Mouse (Mus musculus) heart, postnatal 25 days (tissue): ENCODE data around the gene Rfxap. TPM values are rescaled to one million over a fixed set of nuclear protein-coding genes. Genes with fewer than 3 reads are reported as not detected.
"Not testable (repeated sequence)": the region's sequence is repeated elsewhere in the genome, so short reads cannot be mapped to it uniquely, and the experiment has no call there.

Experiments used
- DNase-seq: peaks from one replicate; pipeline ENCODE4 v3.0.0; 2022; ENCODE audit warnings: low spot score
- intact Hi-C: fragments of 180-260 bp; cut with DNase I; formaldehyde crosslinking; loops from one replicate; pipeline ENCODE4 v1.15.1; 2025
- total RNA-seq, 2 experiments: library from RNA; stranded (reverse); gene quantifications; 2 replicates each; pipeline ENCODE4 v1.2.3; 2021

Rfxap gene
- total RNA-seq, 2 experiments from 2014 or later = 20.4 to 23.8 TPM

GRCm38 (mm10) chr3:54769349-54770275 lies 38.0 kb downstream of the Rfxap start:
- intact Hi-C loops = no loop called here
- no peak for DNase-seq

- intact Hi-C loops = no loop called here
- no peak for DNase-seq
Measured at GRCm38 (mm10) chr3:54768592-54768991, 39.0 kb downstream of the Rfxap start.

- DNase-seq = no peak
- intact Hi-C loops = no loop called here
Measured at GRCm38 (mm10) chr3:54766811-54767210, 40.8 kb downstream of the Rfxap start.

GRCm38 (mm10) chr3:54766034-54766433 lies 41.6 kb downstream of the Rfxap start:
- intact Hi-C loops = no loop called here
- no peak for DNase-seq

- DNase-seq, intact Hi-C loops: not testable (repeated sequence)
Measured at GRCm38 (mm10) chr3:54765521-54765920, 42.1 kb downstream of the Rfxap start.

GRCm38 (mm10) chr3:54764418-54764817 lies 43.2 kb downstream of the Rfxap start:
- intact Hi-C loops = no loop called here
- DNase-seq = no peak

- intact Hi-C loops = no loop called here
- DNase-seq = no peak
Measured at GRCm38 (mm10) chr3:54761258-54761657, 46.3 kb downstream of the Rfxap start.

GRCm38 (mm10) chr3:54760321-54761115 lies 47.1 kb downstream of the Rfxap start:
- no peak for DNase-seq
- intact Hi-C loops = no loop called here

GRCm38 (mm10) chr3:54759211-54759610 lies 48.4 kb downstream of the Rfxap start:
- intact Hi-C loops = no loop called here
- DNase-seq = no peak

GRCm38 (mm10) chr3:54757446-54757845 lies 50.1 kb downstream of the Rfxap start:
- intact Hi-C loops = no loop called here
- DNase-seq = no peak

- DNase-seq = no peak
- intact Hi-C loops = no loop called here
Measured at GRCm38 (mm10) chr3:54756058-54756457, 51.5 kb downstream of the Rfxap start.

GRCm38 (mm10) chr3:54755145-54756041 lies 52.2 kb downstream of the Rfxap start, which contains the start of gene Smad9:
Gene Smad9, plus strand, starts transcription at chr3:54755582.
- intact Hi-C loops = no loop called here
- peak; percentile 33 for DNase-seq

GRCm38 (mm10) chr3:54753411-54753810 lies 54.2 kb downstream of the Rfxap start:
- no peak for DNase-seq
- intact Hi-C loops = no loop called here

Other genes starting within 250 kb of the Rfxap start
- gene Supt20, start 115.0 kb downstream of the Rfxap start, total RNA-seq = 10 to 100 TPM; 18.4 to 18.9 TPM
- gene Gm21958, start 93.4 kb downstream of the Rfxap start, total RNA-seq = not detected
- gene Exosc8, start 72.4 kb downstream of the Rfxap start, total RNA-seq = 10 to 100 TPM; 18.1 to 18.8 TPM
- 10 to 100 TPM; 10.0 to 10.5 TPM for gene Alg5, start 72.3 kb downstream of the Rfxap start, total RNA-seq
- gene Smad9, start 52.2 kb downstream of the Rfxap start, total RNA-seq = 1 to 10 TPM; 1.9 to 2.0 TPM
- under 1 TPM; 0.21 to 0.22 TPM for gene Sertm1, start 108.1 kb upstream of the Rfxap start, total RNA-seq
- gene Ccna1, start 247.7 kb upstream of the Rfxap start, total RNA-seq = not detected